Mouse (Mus musculus) lung, adult 2 months (tissue): ENCODE data around the gene Syap1.

Source experiments
- CTCF ChIP-seq: fragments of 200-500 bp; IDR thresholded peaks from 2 replicates; pipeline ENCODE4 v1.5.1; 2011; ENCODE audit warnings: mild to moderate bottlenecking, low read length, control low read depth; ENCODE audit not compliant: insufficient read depth
- POLR2A ChIP-seq: fragments of 200-500 bp; IDR thresholded peaks from 2 replicates; pipeline ENCODE4 v1.6.1; 2011; ENCODE audit warnings: low read depth, mild to moderate bottlenecking, control low read depth, low read length, borderline replicate concordance; ENCODE audit errors: extremely low read depth

DNA sequence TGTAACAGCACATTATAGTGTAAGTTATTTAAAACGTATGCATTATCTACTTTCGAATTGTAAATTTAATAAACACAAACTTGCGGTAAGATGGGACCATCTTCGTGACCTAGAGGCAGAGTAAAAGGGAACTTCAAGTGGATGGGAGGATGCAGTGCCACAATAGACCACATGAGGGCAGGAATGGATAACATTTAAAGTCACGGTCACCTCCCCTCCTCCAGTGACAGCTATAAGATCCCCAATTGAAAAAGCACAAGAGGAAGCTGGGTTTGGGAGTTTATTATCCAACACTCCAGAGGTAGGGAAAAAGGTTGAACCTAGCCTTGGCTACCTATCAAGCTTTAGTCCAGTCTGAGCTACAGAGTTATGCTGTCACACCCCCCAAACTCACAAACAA lies 27.4 kb upstream of the Syap1 start:
- no peak for TF ChIP-seq POLR2A
- peak; percentile 35; the same call in 1 of the 2 replicates for TF ChIP-seq CTCF
